ENCODE assay signal across 26 mouse cellular contexts in genomic region chr13:81628631-81629190, GRCm38 (mm10). TPM values are rescaled to one million over a fixed set of nuclear protein-coding genes. Genes with fewer than 3 reads are reported as not detected.
DNase-seq lines count a peak whose midpoint lies in the region; ATAC-seq and TF ChIP-seq lines count a peak whose summit lies in the region.
"Had no signal": no experiment of that assay in that cellular context is flagged by ENCODE, and none has a peak within 500 bp of the region (broad histone marks: within the 10 kb centered on the region; RNA-seq: fewer than 3 reads in every experiment).

No protein-coding gene starts in this region.

- TF ChIP-seq CTCF in lung, postnatal 0 days (IDR thresholded peaks at IDR 0.05) = no peak

- peaks cover 83% of the 10 kb centered on the region for H3K4me1 ChIP-seq in midbrain, embryonic 10.5 days
- peaks cover 3% of the 10 kb centered on the region for H3K4me1 ChIP-seq in midbrain, embryonic 16.5 days (ENCODE audit: control insufficient read depth, insufficient read depth, low read length)
- peaks cover 52% of the 10 kb centered on the region for H3K4me1 ChIP-seq in forebrain, embryonic 12.5 days
- H3K4me1 ChIP-seq in forebrain, embryonic 15.5 days = peaks cover 44% of the 10 kb centered on the region
- peaks cover 16% of the 10 kb centered on the region for H3K4me1 ChIP-seq in midbrain, embryonic 15.5 days
- H3K4me1 ChIP-seq in lung, postnatal 0 days (ENCODE audit: insufficient read depth, low read depth, low read length) = no peaks in the 10 kb centered on the region
- H3K4me1 ChIP-seq: liver, embryonic 12.5 days had no signal

- ATAC-seq in midbrain, embryonic 16.5 days = no peak
- ATAC-seq in forebrain, embryonic 12.5 days (ENCODE audit: low FRiP score) = peak; percentile 31
- peak; percentile 54 for ATAC-seq in forebrain, embryonic 15.5 days (replicated peaks)
- no peak for ATAC-seq in midbrain, embryonic 15.5 days (replicated peaks)
- ATAC-seq in lung, postnatal 0 days = no peak
- ATAC-seq: intestine, embryonic 16.5 days; liver, embryonic 12.5 days had no signal

- peak overlapping the region; percentile 96 for H3K27ac ChIP-seq in midbrain, embryonic 10.5 days (replicated peaks)
- H3K27ac ChIP-seq in midbrain, embryonic 16.5 days (ENCODE audit: low read length) = no peak overlapping the region
- H3K27ac ChIP-seq in forebrain, embryonic 12.5 days = peak overlapping the region; percentile 73
- peak overlapping the region; percentile 63 for H3K27ac ChIP-seq in forebrain, embryonic 15.5 days (replicated peaks)
- peak overlapping the region; percentile 25; the same call in 1 of the 2 replicates for H3K27ac ChIP-seq in midbrain, embryonic 15.5 days
- no peak overlapping the region for H3K27ac ChIP-seq in lung, postnatal 0 days (ENCODE audit: low read length)
- H3K27ac ChIP-seq: hindbrain, embryonic 15.5 days; limb, embryonic 12.5 days; liver, embryonic 12.5 days had no signal

- H3K9ac ChIP-seq in midbrain, embryonic 16.5 days (ENCODE audit: low read depth, low read length) = no peak overlapping the region
- H3K9ac ChIP-seq in forebrain, embryonic 12.5 days = no peak overlapping the region
- no peak overlapping the region for H3K9ac ChIP-seq in forebrain, embryonic 15.5 days (replicated peaks)
- no peak overlapping the region for H3K9ac ChIP-seq in midbrain, embryonic 15.5 days
- no peak overlapping the region for H3K9ac ChIP-seq in lung, postnatal 0 days (replicated peaks; ENCODE audit: low read depth)
- H3K9ac ChIP-seq: hindbrain, embryonic 15.5 days; limb, embryonic 12.5 days; liver, embryonic 12.5 days had no signal

- 22% methylated on average over 2 of the region's 2 CpGs for WGBS in midbrain, embryonic 10.5 days
- WGBS in midbrain, embryonic 16.5 days = 14% methylated on average over 2 of the region's 2 CpGs
- 7% methylated on average over 2 of the region's 2 CpGs for WGBS in forebrain, embryonic 12.5 days
- WGBS in forebrain, embryonic 15.5 days = 4% methylated on average over 2 of the region's 2 CpGs
- 10% methylated on average over 2 of the region's 2 CpGs for WGBS in midbrain, embryonic 15.5 days
- WGBS in lung, postnatal 0 days = 49% methylated on average over 2 of the region's 2 CpGs

- no peak for TF ChIP-seq EP300 in lung, postnatal 0 days (IDR thresholded peaks at IDR 0.05)

- no peak overlapping the region for H3K4me2 ChIP-seq in midbrain, embryonic 16.5 days (ENCODE audit: low read length)
- H3K4me2 ChIP-seq in forebrain, embryonic 12.5 days = 0 out of 2 replicates have a peak overlapping the region, but pooled peaks have one; percentile 21
- no peak overlapping the region for H3K4me2 ChIP-seq in forebrain, embryonic 15.5 days (replicated peaks)
- no peak overlapping the region for H3K4me2 ChIP-seq in midbrain, embryonic 15.5 days
- H3K4me2 ChIP-seq in lung, postnatal 0 days (replicated peaks; ENCODE audit: low read depth, low read length) = no peak overlapping the region
- H3K4me2 ChIP-seq: heart, embryonic 11.5 days; hindbrain, embryonic 15.5 days; limb, embryonic 12.5 days; liver, embryonic 12.5 days had no signal

- no peak for DNase-seq in midbrain, embryonic 10.5 days (ENCODE audit: low spot score)
- no peak for DNase-seq in frontal cortex, postnatal 25 days (ENCODE audit: low spot score in 2 of 2)
- DNase-seq in lung, postnatal 0 days (ENCODE audit: low spot score) = no peak
- DNase-seq in urinary bladder, postnatal 25 days (ENCODE audit: low spot score) = no peak
- DNase-seq: adrenal gland, adult 2 months; cerebellum, adult 11-12 months; gastrocnemius, postnatal 14 days; heart, adult 11 months; kidney, adult 9 months; kidney, postnatal 25 days; layer of hippocampus, postnatal 36 days; lung, adult 2 months; lung, postnatal 36 days; right cerebral cortex, postnatal 25 days; spleen, adult 18-20 months; thymus, postnatal 14 days had no signal

- peak overlapping the region; percentile 92 for H3K4me3 ChIP-seq in midbrain, embryonic 10.5 days
- H3K4me3 ChIP-seq in midbrain, embryonic 16.5 days (ENCODE audit: low read depth, low read length) = no peak overlapping the region
- no peak overlapping the region for H3K4me3 ChIP-seq in forebrain, embryonic 12.5 days (replicated peaks)
- no peak overlapping the region for H3K4me3 ChIP-seq in forebrain, embryonic 15.5 days
- no peak overlapping the region for H3K4me3 ChIP-seq in midbrain, embryonic 15.5 days
- H3K4me3 ChIP-seq in lung, postnatal 0 days (ENCODE audit: low read depth, low read length) = no peak overlapping the region
- H3K4me3 ChIP-seq: hindbrain, embryonic 15.5 days; limb, embryonic 12.5 days; liver, embryonic 12.5 days; megakaryocyte, embryonic 14.5 days had no signal

- H3K27me3 ChIP-seq in midbrain, embryonic 10.5 days (ENCODE audit: low read depth, poor library complexity, severe bottlenecking) = no peaks in the 10 kb centered on the region
- H3K27me3 ChIP-seq in midbrain, embryonic 16.5 days (ENCODE audit: control insufficient read depth, insufficient read depth, low read depth, low read length) = no peaks in the 10 kb centered on the region
- H3K27me3 ChIP-seq in forebrain, embryonic 12.5 days = no peaks in the 10 kb centered on the region
- no peaks in the 10 kb centered on the region for H3K27me3 ChIP-seq in forebrain, embryonic 15.5 days
- H3K27me3 ChIP-seq in midbrain, embryonic 15.5 days (replicated peaks) = no peaks in the 10 kb centered on the region
- peaks cover 4% of the 10 kb centered on the region; the same call in 1 of the 2 replicates for H3K27me3 ChIP-seq in lung, postnatal 0 days (replicated peaks; ENCODE audit: insufficient read depth, low read length)

- H3K36me3 ChIP-seq in midbrain, embryonic 10.5 days = peaks cover 16% of the 10 kb centered on the region
- H3K36me3 ChIP-seq in midbrain, embryonic 16.5 days (ENCODE audit: control insufficient read depth, insufficient read depth, low read length) = no peaks in the 10 kb centered on the region
- H3K36me3 ChIP-seq in forebrain, embryonic 12.5 days (replicated peaks) = no peaks in the 10 kb centered on the region
- no peaks in the 10 kb centered on the region for H3K36me3 ChIP-seq in forebrain, embryonic 15.5 days
- no peaks in the 10 kb centered on the region for H3K36me3 ChIP-seq in midbrain, embryonic 15.5 days (replicated peaks)
- H3K36me3 ChIP-seq in lung, postnatal 0 days (ENCODE audit: insufficient read depth, low read length) = no peaks in the 10 kb centered on the region
- H3K36me3 ChIP-seq: hindbrain, embryonic 15.5 days; limb, embryonic 12.5 days; liver, embryonic 12.5 days had no signal

- H3K9me3 ChIP-seq in midbrain, embryonic 10.5 days (replicated peaks) = no peaks in the 10 kb centered on the region
- H3K9me3 ChIP-seq in midbrain, embryonic 16.5 days (replicated peaks; ENCODE audit: control insufficient read depth, low read length, poor library complexity, severe bottlenecking) = no peaks in the 10 kb centered on the region
- H3K9me3 ChIP-seq in forebrain, embryonic 12.5 days = no peaks in the 10 kb centered on the region
- no peaks in the 10 kb centered on the region for H3K9me3 ChIP-seq in forebrain, embryonic 15.5 days
- H3K9me3 ChIP-seq in midbrain, embryonic 15.5 days = no peaks in the 10 kb centered on the region
- H3K9me3 ChIP-seq in lung, postnatal 0 days (ENCODE audit: low read length) = no peaks in the 10 kb centered on the region
- H3K9me3 ChIP-seq: hindbrain, embryonic 15.5 days; limb, embryonic 12.5 days; liver, embryonic 12.5 days had no signal

RNA-seq across cellular contexts. Expression of gene Adgrv1, which starts 4.2 kb away (rescaled TPM):
- polyA plus RNA-seq in midbrain, embryonic 10.5 days (2016; fragmentation: Nextera tagmentation; extraction: Ambion mirVana) = 47.3 and 51.2 TPM in 2 replicates
- 6.6 and 13.0 TPM in 2 replicates for polyA plus RNA-seq in midbrain, embryonic 16.5 days (2015; fragmentation: Nextera tagmentation; extraction: Ambion mirVana)
- polyA plus RNA-seq in forebrain, embryonic 12.5 days (2016; fragmentation: Nextera tagmentation; extraction: Ambion mirVana) = 44.5 and 44.7 TPM in 2 replicates
- polyA plus RNA-seq in forebrain, embryonic 15.5 days (2015; fragmentation: Nextera tagmentation; extraction: Ambion mirVana) = 16.1 and 17.3 TPM in 2 replicates
- polyA plus RNA-seq in midbrain, embryonic 15.5 days (2015; fragmentation: Nextera tagmentation; extraction: Ambion mirVana) = 9.5 and 9.7 TPM in 2 replicates
- polyA plus RNA-seq in lung, postnatal 0 days (2015; fragmentation: Nextera tagmentation; extraction: Ambion mirVana) = 2.0 and 2.2 TPM in 2 replicates

RNA-seq across cellular contexts. Expression of gene Lysmd3, which starts 28.8 kb away (rescaled TPM):
- polyA plus RNA-seq in midbrain, embryonic 10.5 days (2016; fragmentation: Nextera tagmentation; extraction: Ambion mirVana) = 26.4 and 26.8 TPM in 2 replicates
- 16.0 and 20.1 TPM in 2 replicates for polyA plus RNA-seq in midbrain, embryonic 16.5 days (2015; fragmentation: Nextera tagmentation; extraction: Ambion mirVana)
- polyA plus RNA-seq in forebrain, embryonic 12.5 days (2016; fragmentation: Nextera tagmentation; extraction: Ambion mirVana) = 22.2 and 26.3 TPM in 2 replicates
- polyA plus RNA-seq in forebrain, embryonic 15.5 days (2015; fragmentation: Nextera tagmentation; extraction: Ambion mirVana) = 20.7 and 23.6 TPM in 2 replicates
- polyA plus RNA-seq in midbrain, embryonic 15.5 days (2015; fragmentation: Nextera tagmentation; extraction: Ambion mirVana) = 17.5 and 17.9 TPM in 2 replicates
- polyA plus RNA-seq in lung, postnatal 0 days (2015; fragmentation: Nextera tagmentation; extraction: Ambion mirVana) = 19.3 and 20.0 TPM in 2 replicates

Comparison
In these comparisons a context has a peak if more than half of its experiments do, and no peak if none do; other contexts are left out.
1. H3K27ac ChIP-seq: peak in midbrain, embryonic 10.5 days (single experiment), forebrain, embryonic 12.5 days (single experiment), forebrain, embryonic 15.5 days (single experiment) and midbrain, embryonic 15.5 days (single experiment); none in midbrain, embryonic 16.5 days (single experiment) and lung, postnatal 0 days (single experiment).
2. ATAC-seq: peak in forebrain, embryonic 12.5 days (single experiment) and forebrain, embryonic 15.5 days (single experiment); none in midbrain, embryonic 16.5 days (single experiment), midbrain, embryonic 15.5 days (single experiment) and lung, postnatal 0 days (single experiment).